Mouse (Mus musculus): ENCODE results near the gene Hist2h4. TPM values are rescaled to one million over a fixed set of nuclear protein-coding genes. Genes with fewer than 3 reads are reported as not detected.

The Hist2h4 gene
- polyA plus RNA-seq, 1 experiment from 2014 or later: 2.7 TPM

DNA sequence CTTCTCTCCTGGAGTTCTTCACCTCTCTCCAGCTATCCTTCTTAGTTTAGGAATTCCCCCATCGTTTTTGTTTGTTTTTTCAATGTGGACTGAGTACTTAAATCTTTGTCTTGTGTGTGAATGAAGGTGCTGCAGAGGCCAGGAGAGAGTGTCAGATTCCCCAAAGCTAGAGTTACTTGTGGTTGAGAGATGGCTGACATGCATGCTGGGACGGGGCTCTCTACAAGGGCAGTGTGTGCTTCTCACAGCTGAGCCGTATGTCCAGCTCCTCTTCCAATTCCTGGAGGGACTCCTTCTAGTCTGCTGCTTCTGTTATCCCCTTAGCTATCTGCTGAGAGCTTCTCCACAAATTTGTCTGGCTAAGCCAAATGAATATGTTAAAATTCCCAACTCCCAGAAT lies 27.3 kb downstream of the Hist2h4 start:
- H3K9ac ChIP-seq (ENCODE audit: low read depth, low read length): no peak overlapping the region
- H3K36me3 ChIP-seq (ENCODE audit: control insufficient read depth, insufficient read depth, low read length): no peaks in the 10 kb centered on the region
- no peaks in the 10 kb centered on the region for H3K9me3 ChIP-seq (replicated peaks; ENCODE audit: control insufficient read depth, low read length)
- H3K4me1 ChIP-seq (ENCODE audit: control insufficient read depth, insufficient read depth, low read length): peaks cover 11% of the 10 kb centered on the region
- ATAC-seq (replicated peaks; ENCODE audit: insufficient number of reproducible peaks, low FRiP score, low TSS enrichment): no peak
- no peak overlapping the region for H3K4me2 ChIP-seq
- no peak overlapping the region for H3K4me3 ChIP-seq (ENCODE audit: low read depth, low read length)
- H3K27ac ChIP-seq (ENCODE audit: low read depth, low read length): no peak overlapping the region
- WGBS (ENCODE audit: insufficient replicate concordance): 46% methylated on average over 3 of the region's 3 CpGs
- no peaks in the 10 kb centered on the region for H3K27me3 ChIP-seq (ENCODE audit: control insufficient read depth, insufficient read depth, low read length)

DNA sequence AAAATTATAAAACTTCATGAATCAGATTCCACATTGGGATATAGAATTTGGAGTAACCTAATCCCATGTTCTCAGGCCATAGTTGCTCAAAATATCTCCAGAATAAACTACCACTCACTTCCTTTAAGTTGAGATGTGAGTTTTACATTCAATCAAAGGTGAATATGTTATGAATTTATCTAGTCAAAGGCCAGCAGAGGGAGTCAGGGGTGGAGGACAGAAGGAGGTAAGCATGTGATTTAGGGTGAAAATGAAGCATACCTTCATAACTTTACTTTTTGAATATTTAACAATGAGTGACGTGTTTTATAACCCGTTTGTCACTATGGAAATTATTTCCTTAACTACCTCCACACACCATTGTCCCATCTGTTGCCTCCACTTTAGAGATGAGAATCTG lies 28.2 kb downstream of the Hist2h4 start:
- Histone ChIP-seq H3K4me1 (ENCODE audit: control insufficient read depth, insufficient read depth, low read length) (peaks cover 9% of the 10 kb centered on the region), H3K4me2 (no peak overlapping the region), H3K4me3 (ENCODE audit: low read depth, low read length) (no peak overlapping the region), H3K36me3 (ENCODE audit: control insufficient read depth, insufficient read depth, low read length) (no peaks in the 10 kb centered on the region), H3K9me3 (replicated peaks; ENCODE audit: control insufficient read depth, low read length) (no peaks in the 10 kb centered on the region), H3K27ac (ENCODE audit: low read depth, low read length) (no peak overlapping the region), H3K9ac (ENCODE audit: low read depth, low read length) (no peak overlapping the region), H3K27me3 (ENCODE audit: control insufficient read depth, insufficient read depth, low read length) (no peaks in the 10 kb centered on the region)
- no peak for ATAC-seq (replicated peaks; ENCODE audit: insufficient number of reproducible peaks, low FRiP score, low TSS enrichment)
- WGBS (ENCODE audit: insufficient replicate concordance): 88% methylated on average over 2 of the region's 2 CpGs

DNA sequence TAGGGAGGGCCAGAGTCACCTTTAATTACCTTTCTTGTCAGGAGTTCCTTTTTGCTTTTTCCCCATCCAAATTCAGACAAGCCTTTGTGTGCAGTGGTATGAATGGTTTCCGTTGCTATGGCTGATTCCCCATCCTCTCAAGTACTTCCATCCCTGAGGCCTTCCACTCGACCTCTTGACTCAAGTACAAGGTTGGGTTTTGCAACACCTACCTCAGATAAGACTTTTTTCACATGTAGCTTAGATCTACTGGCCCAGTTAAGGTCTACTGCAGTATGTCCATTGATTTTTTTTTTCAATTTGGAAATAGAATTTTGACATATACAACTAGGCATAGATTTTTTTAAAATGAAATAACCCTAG lies 31.4 kb downstream of the Hist2h4 start:
- no peak overlapping the region for H3K4me3 ChIP-seq (ENCODE audit: low read depth, low read length)
- no peak overlapping the region for H3K27ac ChIP-seq (ENCODE audit: low read depth, low read length)
- H3K27me3 ChIP-seq (ENCODE audit: control insufficient read depth, insufficient read depth, low read length): no peaks in the 10 kb centered on the region
- H3K4me2 ChIP-seq: no peak overlapping the region
- no peaks in the 10 kb centered on the region for H3K36me3 ChIP-seq (ENCODE audit: control insufficient read depth, insufficient read depth, low read length)
- 46% methylated on average over 2 of the region's 2 CpGs for WGBS (ENCODE audit: insufficient replicate concordance)
- H3K4me1 ChIP-seq (ENCODE audit: control insufficient read depth, insufficient read depth, low read length): no peaks in the 10 kb centered on the region
- no peak overlapping the region for H3K9ac ChIP-seq (ENCODE audit: low read depth, low read length)
- H3K9me3 ChIP-seq (replicated peaks; ENCODE audit: control insufficient read depth, low read length): no peaks in the 10 kb centered on the region
- ATAC-seq (replicated peaks; ENCODE audit: insufficient number of reproducible peaks, low FRiP score, low TSS enrichment): no peak

DNA sequence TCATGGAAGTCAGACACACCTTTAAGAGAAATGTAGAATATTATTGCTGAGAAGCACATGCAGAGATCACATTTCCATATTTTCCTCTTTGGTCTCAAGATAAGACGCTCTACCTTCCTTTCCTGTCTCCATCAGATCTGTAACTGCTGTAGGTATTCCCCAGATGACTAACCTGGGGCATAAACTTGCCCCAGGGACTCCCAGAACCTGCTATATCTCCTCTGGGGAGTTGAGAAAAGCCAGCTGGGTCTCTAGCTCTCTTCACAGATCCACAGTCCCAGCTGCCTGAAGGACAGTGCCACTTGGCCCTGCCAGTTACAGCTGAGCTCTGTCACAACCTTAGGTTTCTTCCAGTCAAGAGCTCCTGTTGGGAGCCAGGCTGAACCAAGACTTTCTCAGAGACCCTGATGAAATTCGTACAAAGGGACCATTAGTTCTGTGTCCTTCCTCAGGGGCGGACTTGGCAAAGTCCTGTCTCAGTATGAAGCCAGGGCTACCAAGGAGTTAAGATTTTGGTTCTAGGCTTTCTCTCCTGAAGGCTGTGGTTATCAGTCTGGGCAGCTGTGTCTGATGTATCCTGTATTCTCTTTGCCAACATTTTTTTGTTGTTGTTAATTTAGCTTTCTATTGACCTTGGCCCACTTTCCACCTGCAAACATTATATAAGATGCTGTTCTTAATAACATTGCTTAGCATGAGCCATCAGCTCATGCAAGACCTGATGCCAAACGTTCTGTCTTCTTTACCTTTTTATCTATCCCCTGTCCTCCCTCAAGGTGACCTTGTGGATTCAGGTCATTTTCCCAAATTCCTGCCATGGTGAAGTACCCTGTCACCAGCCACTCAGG lies 32.0 kb downstream of the Hist2h4 start:
- no peaks in the 10 kb centered on the region for H3K27me3 ChIP-seq (ENCODE audit: control insufficient read depth, insufficient read depth, low read length)
- whole genome bisulfite sequencing (ENCODE audit: insufficient replicate concordance): 66% methylated on average over 4 of the region's 4 CpGs
- H3K4me3 ChIP-seq (ENCODE audit: low read depth, low read length): no peak overlapping the region
- no peaks in the 10 kb centered on the region for H3K36me3 ChIP-seq (ENCODE audit: control insufficient read depth, insufficient read depth, low read length)
- H3K9me3 ChIP-seq (replicated peaks; ENCODE audit: control insufficient read depth, low read length): no peaks in the 10 kb centered on the region
- no peak for ATAC-seq (replicated peaks; ENCODE audit: insufficient number of reproducible peaks, low FRiP score, low TSS enrichment)
- peaks cover 2% of the 10 kb centered on the region; the same call in 1 of the 2 replicates for H3K4me1 ChIP-seq (ENCODE audit: control insufficient read depth, insufficient read depth, low read length)
- H3K4me2 ChIP-seq: no peak overlapping the region
- no peak overlapping the region for H3K27ac ChIP-seq (ENCODE audit: low read depth, low read length)
- no peak overlapping the region for H3K9ac ChIP-seq (ENCODE audit: low read depth, low read length)

DNA sequence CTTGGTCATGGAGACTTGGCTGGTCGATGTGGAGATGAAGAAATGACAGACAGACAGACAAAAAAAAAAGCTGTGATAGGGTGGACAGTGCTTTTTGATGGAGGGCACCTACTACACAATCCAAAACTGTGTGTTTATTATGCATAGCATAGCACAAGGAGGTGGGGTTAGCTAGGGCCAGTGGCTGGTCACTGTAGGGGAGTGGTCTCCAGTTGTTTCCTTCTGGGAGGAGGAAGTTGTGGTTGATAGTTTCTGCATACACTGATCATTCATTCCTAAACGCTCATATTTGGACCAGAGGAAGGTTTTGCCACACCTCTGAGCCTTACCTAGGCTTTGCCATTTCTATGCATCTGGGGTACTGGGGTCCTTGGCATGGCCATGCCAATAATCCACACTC lies 32.7 kb downstream of the Hist2h4 start:
- Histone ChIP-seq H3K4me3 (ENCODE audit: low read depth, low read length) (no peak overlapping the region), H3K9me3 (replicated peaks; ENCODE audit: control insufficient read depth, low read length) (no peaks in the 10 kb centered on the region), H3K4me2 (no peak overlapping the region), H3K27me3 (ENCODE audit: control insufficient read depth, insufficient read depth, low read length) (no peaks in the 10 kb centered on the region), H3K27ac (ENCODE audit: low read depth, low read length) (no peak overlapping the region), H3K9ac (ENCODE audit: low read depth, low read length) (no peak overlapping the region), H3K4me1 (ENCODE audit: control insufficient read depth, insufficient read depth, low read length) (peaks cover 7% of the 10 kb centered on the region), H3K36me3 (ENCODE audit: control insufficient read depth, insufficient read depth, low read length) (no peaks in the 10 kb centered on the region)
- 75% methylated on average over 2 of the region's 2 CpGs for WGBS (ENCODE audit: insufficient replicate concordance)
- ATAC-seq (replicated peaks; ENCODE audit: insufficient number of reproducible peaks, low FRiP score, low TSS enrichment): no peak

DNA sequence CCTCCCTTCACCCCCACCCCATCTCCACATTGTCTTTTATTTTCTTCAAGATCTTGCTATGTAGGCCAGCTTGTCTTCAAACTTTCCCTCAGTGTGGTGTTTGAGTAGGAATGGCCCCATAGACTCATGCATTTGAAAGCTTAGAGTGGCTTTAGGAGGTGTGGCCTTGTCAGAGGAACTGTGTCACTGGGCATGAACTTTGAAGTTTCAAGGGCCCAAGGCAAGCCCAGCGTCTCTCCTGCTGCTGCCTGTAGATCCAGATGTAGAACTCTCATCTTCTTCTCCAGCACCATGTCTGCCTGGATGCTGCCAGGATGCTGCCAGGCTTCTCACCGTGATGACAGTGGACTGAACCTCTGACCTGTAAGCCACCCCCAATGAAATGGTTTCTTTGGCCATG lies 34.3 kb downstream of the Hist2h4 start:
- no peak for ATAC-seq (replicated peaks; ENCODE audit: insufficient number of reproducible peaks, low FRiP score, low TSS enrichment)
- WGBS (ENCODE audit: insufficient replicate concordance): 58% methylated on average over 2 of the region's 2 CpGs

DNA sequence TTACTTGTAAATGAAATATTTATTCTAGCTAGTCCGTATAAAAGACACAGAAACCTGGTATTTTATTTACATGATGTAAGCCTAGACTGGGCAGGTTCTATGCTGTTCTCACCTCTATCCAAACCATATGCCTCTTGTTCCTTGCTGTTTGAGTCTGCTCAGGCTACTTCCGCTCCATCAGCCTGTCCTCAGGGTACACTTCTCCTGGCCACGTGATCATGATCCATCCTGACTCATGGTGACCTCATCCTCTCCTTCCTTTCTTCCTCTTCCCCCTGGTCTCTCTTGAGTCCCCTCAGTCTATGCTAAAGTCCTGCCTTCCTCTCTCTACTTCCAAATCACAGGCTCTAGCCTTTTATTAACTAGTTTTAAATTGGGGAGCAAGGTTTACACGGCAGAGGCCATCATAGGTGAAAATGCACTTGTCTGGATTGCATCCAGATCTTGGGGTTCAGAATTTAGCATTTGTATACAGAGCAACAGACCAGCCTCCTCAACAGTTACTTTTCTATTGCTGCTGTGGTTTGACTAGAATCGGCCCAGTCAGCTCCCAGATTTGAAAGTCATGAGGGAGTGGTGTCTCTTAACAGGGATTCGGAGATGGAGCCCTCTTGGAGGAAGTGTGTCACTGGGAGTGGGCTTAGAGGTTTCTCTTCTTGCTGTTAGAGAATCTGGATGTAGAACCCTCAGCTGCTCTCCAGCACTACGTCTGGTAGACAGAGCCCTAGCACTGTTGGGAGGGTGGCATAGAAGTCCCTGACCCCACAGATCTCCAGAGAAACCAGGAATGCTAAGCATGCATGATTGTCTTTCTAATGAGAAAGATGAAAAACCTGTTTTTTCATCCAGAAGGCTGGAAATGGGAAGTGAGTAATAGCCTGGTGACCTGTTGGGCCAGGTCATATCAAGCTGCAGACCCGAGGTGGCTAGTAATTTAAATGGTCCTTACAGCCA lies 36.1 kb downstream of the Hist2h4 start:
- 67% methylated on average over 8 of the region's 8 CpGs for WGBS (ENCODE audit: insufficient replicate concordance)
- Histone ChIP-seq H3K9ac (ENCODE audit: low read depth, low read length) (no peak overlapping the region), H3K4me2 (no peak overlapping the region), H3K4me1 (ENCODE audit: control insufficient read depth, insufficient read depth, low read length) (peaks cover 20% of the 10 kb centered on the region), H3K27me3 (ENCODE audit: control insufficient read depth, insufficient read depth, low read length) (no peaks in the 10 kb centered on the region), H3K9me3 (replicated peaks; ENCODE audit: control insufficient read depth, low read length) (no peaks in the 10 kb centered on the region), H3K27ac (ENCODE audit: low read depth, low read length) (no peak overlapping the region), H3K4me3 (ENCODE audit: low read depth, low read length) (no peak overlapping the region), H3K36me3 (ENCODE audit: control insufficient read depth, insufficient read depth, low read length) (no peaks in the 10 kb centered on the region)
- ATAC-seq (replicated peaks; ENCODE audit: insufficient number of reproducible peaks, low FRiP score, low TSS enrichment): peak; percentile 45; the same call in 1 of the 2 replicates

More for the DNA sequence above, 34.3 kb downstream of the Hist2h4 start:
- Histone ChIP-seq H3K4me3 (ENCODE audit: low read depth, low read length) (no peak overlapping the region), H3K9ac (ENCODE audit: low read depth, low read length) (no peak overlapping the region), H3K27me3 (ENCODE audit: control insufficient read depth, insufficient read depth, low read length) (no peaks in the 10 kb centered on the region), H3K27ac (ENCODE audit: low read depth, low read length) (no peak overlapping the region), H3K4me1 (ENCODE audit: control insufficient read depth, insufficient read depth, low read length) (peaks cover 14% of the 10 kb centered on the region), H3K4me2 (no peak overlapping the region), H3K36me3 (ENCODE audit: control insufficient read depth, insufficient read depth, low read length) (no peaks in the 10 kb centered on the region), H3K9me3 (replicated peaks; ENCODE audit: control insufficient read depth, low read length) (no peaks in the 10 kb centered on the region)

DNA sequence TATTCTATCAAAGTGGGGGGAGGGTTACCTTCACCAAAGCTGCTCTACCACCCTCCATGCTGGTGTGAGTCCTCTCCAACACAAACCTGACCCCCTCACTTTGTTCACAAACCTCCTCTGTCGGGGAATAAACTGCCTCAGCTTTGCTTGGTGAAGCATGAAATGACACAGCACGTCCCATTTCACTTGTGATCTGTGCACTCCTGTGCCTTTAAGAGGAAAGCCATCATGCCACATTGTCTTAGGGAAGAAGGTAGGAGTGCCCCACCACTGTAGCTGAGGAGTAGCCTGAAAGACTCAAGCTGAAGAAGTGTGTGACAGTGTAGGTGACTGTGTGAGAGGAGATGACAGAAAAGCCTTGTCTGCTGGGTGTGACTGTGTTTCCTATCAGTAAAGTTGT lies 37.7 kb downstream of the Hist2h4 start:
- Histone ChIP-seq H3K9me3 (replicated peaks; ENCODE audit: control insufficient read depth, low read length) (no peaks in the 10 kb centered on the region), H3K9ac (ENCODE audit: low read depth, low read length) (0 out of 2 replicates have a peak overlapping the region, but pooled peaks have one; percentile 28), H3K36me3 (ENCODE audit: control insufficient read depth, insufficient read depth, low read length) (no peaks in the 10 kb centered on the region), H3K4me3 (ENCODE audit: low read depth, low read length) (no peak overlapping the region), H3K4me2 (no peak overlapping the region; the same call in 1 of the 2 replicates), H3K27me3 (ENCODE audit: control insufficient read depth, insufficient read depth, low read length) (no peaks in the 10 kb centered on the region), H3K4me1 (ENCODE audit: control insufficient read depth, insufficient read depth, low read length) (peaks cover 25% of the 10 kb centered on the region), H3K27ac (ENCODE audit: low read depth, low read length) (peak overlapping the region; percentile 46; the same call in 1 of the 2 replicates)
- WGBS (ENCODE audit: insufficient replicate concordance): 48% methylated on average over 2 of the region's 2 CpGs
- no peak for ATAC-seq (replicated peaks; ENCODE audit: insufficient number of reproducible peaks, low FRiP score, low TSS enrichment)

All from heart, embryonic 11.5 days (tissue).